Mouse (Mus musculus) forebrain, postnatal 0 days (tissue): ENCODE measurements at regions not wholly inside any gene's neighbourhood (a gene's known extent, or its start where the extent isn't known, plus 50 kb on each side); places are given as distances from the start of the nearest gene placed in this dataset.
A peak's percentile ranks its signal among the peaks of the same experiment; 100 is the strongest.

Experiments
- ATAC-seq: fragments of 200-750 bp; cut with Nextera tagmentation; 2 replicates; pipeline ENCODE4 v1.8.0; 2017; ENCODE audit warnings: mild to moderate bottlenecking, moderate library complexity
- DNase-seq: peaks from one replicate; pipeline ENCODE4 v3.0.0-alpha.2; 2015
- H3K27ac ChIP-seq: fragments of 300-500 bp; sonication (generic); 2 replicates; pipeline ENCODE4 v1.5.1; 2014; ENCODE audit warnings: low read depth, mild to moderate bottlenecking, antibody characterized with exemption, low read length, moderate library complexity, mixed read lengths
- H3K27me3 ChIP-seq: fragments of 300-500 bp; sonication (generic); 2 replicates; pipeline ENCODE4 v1.6.1; 2014; ENCODE audit warnings: mild to moderate bottlenecking, low read length, mixed read lengths; ENCODE audit not compliant: insufficient read depth
- H3K36me3 ChIP-seq: fragments of 300-500 bp; sonication (generic); 2 replicates; pipeline ENCODE4 v1.6.1; 2014; ENCODE audit warnings: mild to moderate bottlenecking, moderate library complexity; ENCODE audit not compliant: insufficient read depth
- H3K4me1 ChIP-seq: fragments of 300-500 bp; sonication (generic); 2 replicates; pipeline ENCODE4 v1.6.1; 2014; ENCODE audit warnings: antibody characterized with exemption; ENCODE audit not compliant: insufficient read depth
- H3K4me2 ChIP-seq: fragments of 300-500 bp; sonication (generic); 2 replicates; pipeline ENCODE4 v1.6.1; 2014; ENCODE audit warnings: low read depth, mild to moderate bottlenecking, moderate library complexity
- H3K4me3 ChIP-seq: fragments of 300-500 bp; sonication (generic); 2 replicates; pipeline ENCODE4 v1.5.1; 2014; ENCODE audit warnings: low read depth, low read length, mixed read lengths
- H3K9ac ChIP-seq: fragments of 300-500 bp; sonication (generic); 2 replicates; pipeline ENCODE4 v1.6.1; 2014; ENCODE audit warnings: mild to moderate bottlenecking
- H3K9me3 ChIP-seq: fragments of 300-500 bp; sonication (generic); 2 replicates; pipeline ENCODE4 v1.6.1; 2016; ENCODE audit warnings: low read length
- CTCF ChIP-seq: sonication (generic); IDR thresholded peaks from 2 replicates; pipeline ENCODE4 v1.5.1; 2016; ENCODE audit warnings: antibody characterized with exemption, control low read depth, low read depth
- WGBS: fragments of 180-500 bp; shearing (Covaris S2); extraction: QIAGEN DNeasy Blood & Tissue Kit; methylation state at CpG from one replicate; pipeline ENCODE4 v1.1.7; 2014; 5-methylcytosine and 5-hydroxymethylcytosine counted together

- WGBS: 80% methylated on average over 4 of the region's 4 CpGs
- ATAC-seq (no peak), DNase-seq (no peak)
These were observed 605.4 kb upstream of the Nr5a2 start for GRCm38 (mm10) chr1:137565573-137566048.

GRCm38 (mm10) chr1:137561686-137562085 lies 601.4 kb upstream of the Nr5a2 start:
- no peak for ATAC-seq
- H3K27me3 ChIP-seq: no peaks in the 10 kb centered on the region
- no peak for TF ChIP-seq CTCF
- no peak overlapping the region for H3K4me2 ChIP-seq
- H3K4me3 ChIP-seq: no peak overlapping the region
- no peak for DNase-seq
- 91% methylated on average over 3 of the region's 3 CpGs for WGBS
- no peaks in the 10 kb centered on the region for H3K4me1 ChIP-seq
- H3K36me3 ChIP-seq: no peaks in the 10 kb centered on the region
- no peaks in the 10 kb centered on the region for H3K9me3 ChIP-seq
- no peak overlapping the region for H3K27ac ChIP-seq
- no peak overlapping the region for H3K9ac ChIP-seq

More at GRCm38 (mm10) chr1:137565573-137566048, 605.4 kb upstream of the Nr5a2 start:
- Histone ChIP-seq H3K9me3 (no peaks in the 10 kb centered on the region), H3K9ac (no peak overlapping the region), H3K27ac (no peak overlapping the region), H3K27me3 (no peaks in the 10 kb centered on the region), H3K4me1 (no peaks in the 10 kb centered on the region), H3K4me3 (no peak overlapping the region), H3K4me2 (no peak overlapping the region), H3K36me3 (no peaks in the 10 kb centered on the region)
- no peak for TF ChIP-seq CTCF

GRCm38 (mm10) chr1:137560389-137561268 lies 600.4 kb upstream of the Nr5a2 start:
- Histone ChIP-seq H3K9me3 (no peaks in the 10 kb centered on the region), H3K27ac (no peak overlapping the region), H3K27me3 (no peaks in the 10 kb centered on the region), H3K9ac (no peak overlapping the region), H3K36me3 (no peaks in the 10 kb centered on the region), H3K4me3 (no peak overlapping the region), H3K4me2 (no peak overlapping the region), H3K4me1 (no peaks in the 10 kb centered on the region)
- WGBS: 76% methylated on average over 11 of the region's 11 CpGs
- DNase-seq: no peak
- no peak for ATAC-seq
- TF ChIP-seq CTCF: no peak

GRCm38 (mm10) chr1:137549659-137550058 lies 589.4 kb upstream of the Nr5a2 start:
- Histone ChIP-seq H3K9me3 (no peaks in the 10 kb centered on the region), H3K27ac (no peak overlapping the region), H3K4me3 (no peak overlapping the region), H3K9ac (no peak overlapping the region), H3K4me1 (no peaks in the 10 kb centered on the region), H3K36me3 (no peaks in the 10 kb centered on the region), H3K4me2 (no peak overlapping the region), H3K27me3 (no peaks in the 10 kb centered on the region)
- DNase-seq (no peak), ATAC-seq (no peak)
- WGBS: 96% methylated on average over 1 of the region's 1 CpGs
- no peak for TF ChIP-seq CTCF

DNA sequence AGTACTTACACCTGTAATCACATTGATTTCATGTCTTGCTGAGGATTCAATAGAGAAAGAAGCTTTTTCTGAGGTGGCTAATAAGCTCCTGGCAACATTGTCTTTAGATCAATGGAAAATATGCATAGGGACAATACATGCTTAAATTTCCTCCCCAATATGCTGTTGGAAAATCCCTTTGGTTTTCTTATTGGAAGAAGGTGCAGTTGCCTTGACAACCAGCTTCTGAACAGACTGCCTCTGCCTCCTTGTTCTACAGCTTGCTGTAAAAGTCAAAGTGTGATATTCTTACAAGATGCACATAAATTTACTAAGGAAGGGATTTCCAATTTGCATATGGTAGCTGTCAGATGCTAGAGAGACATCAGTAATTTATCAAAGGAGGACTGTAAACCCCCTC lies 585.4 kb upstream of the Nr5a2 start:
- H3K4me2 ChIP-seq: no peak overlapping the region
- no peaks in the 10 kb centered on the region for H3K36me3 ChIP-seq
- H3K27me3 ChIP-seq: no peaks in the 10 kb centered on the region
- no peak for TF ChIP-seq CTCF
- H3K27ac ChIP-seq: peak overlapping the region; percentile 52; the same call in 1 of the 2 replicates
- H3K4me1 ChIP-seq: no peaks in the 10 kb centered on the region
- H3K9ac ChIP-seq: no peak overlapping the region
- H3K9me3 ChIP-seq: no peaks in the 10 kb centered on the region
- DNase-seq: peak; percentile 72
- ATAC-seq: peak; percentile 82
- no peak overlapping the region for H3K4me3 ChIP-seq

GRCm38 (mm10) chr1:137543828-137544227 lies 583.6 kb upstream of the Nr5a2 start:
- H3K4me1 ChIP-seq: no peaks in the 10 kb centered on the region
- H3K36me3 ChIP-seq: no peaks in the 10 kb centered on the region
- no peak for DNase-seq
- no peak overlapping the region for H3K9ac ChIP-seq
- H3K27ac ChIP-seq: no peak overlapping the region
- no peaks in the 10 kb centered on the region for H3K27me3 ChIP-seq
- ATAC-seq: no peak
- H3K4me3 ChIP-seq: no peak overlapping the region
- no peaks in the 10 kb centered on the region for H3K9me3 ChIP-seq
- no peak overlapping the region for H3K4me2 ChIP-seq
- 93% methylated on average over 3 of the region's 3 CpGs for WGBS
- no peak for TF ChIP-seq CTCF

- no peaks in the 10 kb centered on the region for H3K36me3 ChIP-seq
- TF ChIP-seq CTCF: no peak
- no peaks in the 10 kb centered on the region for H3K27me3 ChIP-seq
- ATAC-seq (no peak), DNase-seq (no peak)
- no peaks in the 10 kb centered on the region for H3K9me3 ChIP-seq
- 88% methylated on average over 9 of the region's 9 CpGs for WGBS
- H3K4me2 ChIP-seq: no peak overlapping the region
- H3K9ac ChIP-seq: no peak overlapping the region
- H3K4me1 ChIP-seq: no peaks in the 10 kb centered on the region
- H3K27ac ChIP-seq: no peak overlapping the region
- no peak overlapping the region for H3K4me3 ChIP-seq
These were observed 581.2 kb upstream of the Nr5a2 start for GRCm38 (mm10) chr1:137541453-137541852.
